Mouse (Mus musculus): ENCODE data around the gene St8sia6.

- TF ChIP-seq CTCF (IDR thresholded peaks at IDR 0.05; ENCODE audit: extremely low read depth, insufficient read length, insufficient replicate concordance, low read depth, low read length) (no peak), POLR2A (IDR thresholded peaks at IDR 0.05; ENCODE audit: low read depth, low read length) (no peak)
Observed at GRCm38 (mm10) chr2:13767532-13768411, 26.1 kb downstream of the St8sia6 start.

Measured in small intestine, adult 2 months (tissue).